Mouse (Mus musculus) lung, adult 2 months (tissue): ENCODE data around the gene Bckdhb.

Experiments
- CTCF ChIP-seq: fragments of 200-500 bp; IDR thresholded peaks from 2 replicates; pipeline ENCODE4 v1.5.1; 2011; ENCODE audit warnings: mild to moderate bottlenecking, low read length, control low read depth; ENCODE audit not compliant: insufficient read depth
- POLR2A ChIP-seq: fragments of 200-500 bp; IDR thresholded peaks from 2 replicates; pipeline ENCODE4 v1.6.1; 2011; ENCODE audit warnings: low read depth, mild to moderate bottlenecking, control low read depth, low read length, borderline replicate concordance; ENCODE audit errors: extremely low read depth

- TF ChIP-seq POLR2A: no peak
- TF ChIP-seq CTCF: no peak
Observed at GRCm38 (mm10) chr9:84038946-84039345, 114.0 kb downstream of the Bckdhb start.
